Mouse (Mus musculus) retina, adult 2 months (tissue): ENCODE data around the gene Suv39h2.

Experiments
- DNase-seq: peaks from one replicate; pipeline ENCODE4 v3.0.0-alpha.2; 2012; ENCODE audit warnings: low read depth, low spot score

The Suv39h2 gene

DNA sequence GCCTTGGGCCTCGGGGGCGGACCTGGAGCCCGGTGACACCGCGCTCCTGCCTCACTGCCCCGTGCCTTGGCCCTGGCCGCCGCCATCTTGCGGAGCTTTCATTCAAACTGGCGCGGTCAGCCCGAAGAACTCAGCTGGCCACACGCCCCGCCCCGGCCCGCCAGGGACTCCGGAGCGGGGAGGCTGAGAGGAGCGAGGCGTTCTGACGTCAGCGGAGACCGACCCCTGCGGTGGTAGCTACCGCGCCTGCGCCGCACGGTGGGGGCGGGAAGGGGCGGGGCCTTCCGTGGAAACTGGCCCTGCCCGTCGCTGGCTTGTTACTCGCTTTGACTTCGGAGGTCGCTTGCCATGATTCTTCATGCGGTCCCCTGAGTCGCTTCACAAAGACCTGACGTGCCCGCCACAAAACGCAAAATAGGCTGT lies at the start of gene Suv39h2:
Gene Suv39h2, minus strand, starts transcription at position 171 of the 423 bp plus-strand sequence.
- peak; percentile 87 for DNase-seq

DNA sequence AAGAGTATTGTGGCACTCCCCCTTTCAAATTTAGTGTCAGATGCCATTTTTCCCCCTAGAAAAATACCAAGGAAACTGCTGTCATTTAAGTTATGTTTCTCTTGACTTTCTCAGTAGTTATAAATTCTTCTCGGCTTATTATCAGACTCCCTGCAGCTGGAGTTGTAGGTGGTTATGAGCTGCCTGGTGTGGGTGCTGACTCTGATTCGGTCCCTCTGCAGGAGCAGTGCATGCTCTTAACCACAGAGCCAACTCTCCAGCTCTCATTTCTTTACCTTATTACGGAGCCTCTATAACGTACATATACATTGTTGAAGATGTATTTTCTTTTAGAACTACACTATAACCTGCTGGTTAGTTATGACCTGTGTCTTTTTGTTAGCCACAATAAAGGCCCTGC lies 47.7 kb upstream of the Suv39h2 start:
- DNase-seq: no peak

DNA sequence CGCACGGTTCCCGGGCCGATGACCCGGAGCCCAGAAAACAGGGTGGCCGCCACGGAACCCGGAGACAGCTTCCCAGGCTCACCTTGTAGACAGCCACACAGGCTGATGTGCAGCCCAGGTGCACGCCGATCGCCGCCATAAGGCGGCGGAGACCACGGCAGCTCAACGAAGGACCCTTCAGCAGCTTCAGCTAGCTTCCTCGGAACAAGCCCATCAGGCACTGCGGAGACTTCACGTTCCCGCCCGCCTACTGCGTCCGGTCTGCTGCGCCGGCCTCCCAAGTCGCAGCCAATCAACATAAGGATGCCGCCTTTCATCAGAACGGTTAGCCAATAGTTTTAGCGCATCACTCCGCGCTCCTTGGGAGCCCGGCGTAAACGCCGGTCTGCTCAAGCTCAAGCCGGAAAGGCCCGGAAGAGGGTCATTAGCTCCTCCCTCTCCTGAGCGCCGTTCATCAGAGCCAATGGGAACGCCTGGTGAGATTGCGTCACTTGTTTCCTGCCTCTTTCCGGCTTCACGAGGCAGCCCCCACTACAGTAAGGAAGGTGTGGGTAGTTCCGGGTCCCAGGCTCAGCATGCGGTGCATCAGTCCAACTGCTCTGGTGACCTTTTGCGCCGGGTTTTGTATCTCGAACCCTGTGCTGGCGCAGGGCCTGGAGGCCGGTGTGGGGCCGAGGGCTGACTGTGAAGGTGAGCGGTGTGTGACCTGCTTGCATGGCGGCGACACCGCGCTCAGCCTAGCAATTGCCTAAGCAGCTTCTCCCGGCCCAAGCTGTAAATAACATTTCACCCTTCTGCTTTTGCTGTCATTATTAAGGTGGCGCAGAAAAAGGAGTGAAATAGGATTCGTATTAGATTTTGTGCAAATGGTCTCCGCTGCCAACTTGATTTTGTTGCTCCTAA lies 38.0 kb upstream of the Suv39h2 start, which contains the start of the genes Gm45902, Hspa14 and Cdnf:
Gene Gm45902, minus strand, starts transcription at position 239 of the 903 bp plus-strand sequence.
Gene Hspa14, minus strand, starts transcription at position 263 of the 903 bp plus-strand sequence.
Gene Cdnf, plus strand, starts transcription at position 479 of the 903 bp plus-strand sequence.
- DNase-seq: peak; percentile 93

DNA sequence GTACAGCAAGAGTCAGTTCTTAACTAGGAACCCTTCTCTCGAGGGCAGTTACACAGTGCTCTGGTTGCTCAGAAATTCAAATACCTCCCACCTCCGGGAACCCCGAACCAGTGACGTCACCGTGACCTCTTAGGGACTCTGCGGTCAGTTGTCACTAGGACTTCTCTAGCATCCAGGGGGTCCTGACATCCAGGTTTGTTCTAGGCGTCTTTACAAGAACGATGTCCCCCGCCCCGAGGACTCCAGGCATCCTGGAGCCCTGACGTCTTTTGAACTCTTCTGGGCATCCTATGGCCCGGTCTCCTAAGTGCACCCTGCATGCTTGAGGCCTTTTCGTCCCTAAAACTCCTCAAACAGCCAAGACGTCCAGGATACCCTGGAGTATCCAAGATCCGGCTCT lies 37.2 kb upstream of the Suv39h2 start:
- DNase-seq: no peak

DNA sequence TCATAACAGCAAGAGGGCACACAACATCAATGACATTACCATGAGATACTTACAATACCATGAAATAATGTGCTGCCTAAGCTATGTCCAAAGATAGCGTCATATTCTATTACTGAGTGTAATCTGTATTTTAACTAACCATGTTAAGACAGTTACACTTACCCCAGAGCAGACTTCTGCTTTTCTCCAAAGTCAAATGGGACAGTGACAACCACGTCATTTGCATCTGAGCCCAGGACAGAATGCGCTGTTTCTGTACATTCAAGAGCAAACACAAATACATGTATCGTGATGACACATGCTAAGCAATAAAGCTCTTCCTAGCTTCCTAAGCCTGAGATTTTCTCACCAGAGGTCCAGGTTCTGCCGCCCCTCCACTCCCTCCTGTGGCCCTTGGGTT lies 26.1 kb upstream of the Suv39h2 start:
- DNase-seq: no peak

DNA sequence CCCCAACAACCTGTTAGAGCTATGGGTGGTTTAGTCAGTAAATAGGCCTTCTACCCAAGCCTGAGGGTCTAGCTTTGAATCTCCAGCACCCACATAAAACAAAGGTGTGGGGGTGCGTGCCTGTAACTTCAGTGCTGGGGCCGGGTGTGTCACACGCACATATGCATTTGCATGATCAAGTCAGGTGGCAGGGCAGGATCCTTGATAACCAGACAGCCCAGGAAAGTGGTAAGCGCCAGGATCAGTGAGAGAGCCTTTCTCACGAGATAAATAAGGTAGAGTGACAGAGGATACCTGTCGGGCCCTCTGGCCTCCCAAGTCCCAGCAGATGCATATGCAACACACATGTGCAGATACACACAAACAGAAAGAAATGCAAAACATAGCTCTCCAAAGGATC lies 24.7 kb upstream of the Suv39h2 start:
- DNase-seq: no peak

DNA sequence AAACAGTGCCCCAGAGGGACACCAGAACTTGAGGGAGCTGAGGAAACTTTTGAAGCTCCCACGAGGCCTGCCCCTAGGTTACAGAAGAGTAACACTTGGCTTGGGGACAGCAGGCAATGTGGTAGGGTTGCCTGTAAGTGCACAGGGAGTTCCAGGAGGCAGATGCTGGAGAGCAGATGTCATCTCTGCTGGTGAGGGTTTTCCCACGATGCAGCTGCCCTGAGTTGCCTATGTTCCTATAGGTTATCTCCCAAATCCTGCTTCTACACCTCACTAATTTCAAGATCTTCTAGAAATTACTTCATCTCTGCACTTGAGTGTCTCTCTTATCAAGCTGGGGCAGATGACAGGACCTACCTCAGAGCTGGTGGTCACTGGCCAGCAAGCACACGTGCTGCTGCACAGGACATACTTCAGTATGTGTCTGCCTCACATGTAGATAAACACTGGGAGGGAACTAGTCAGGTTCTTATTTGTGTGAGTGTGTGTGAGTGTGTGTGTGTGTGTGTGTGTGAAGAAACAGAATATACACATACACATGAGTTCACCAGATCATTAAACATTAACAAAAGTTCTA lies 19.1 kb upstream of the Suv39h2 start:
- DNase-seq: no peak

DNA sequence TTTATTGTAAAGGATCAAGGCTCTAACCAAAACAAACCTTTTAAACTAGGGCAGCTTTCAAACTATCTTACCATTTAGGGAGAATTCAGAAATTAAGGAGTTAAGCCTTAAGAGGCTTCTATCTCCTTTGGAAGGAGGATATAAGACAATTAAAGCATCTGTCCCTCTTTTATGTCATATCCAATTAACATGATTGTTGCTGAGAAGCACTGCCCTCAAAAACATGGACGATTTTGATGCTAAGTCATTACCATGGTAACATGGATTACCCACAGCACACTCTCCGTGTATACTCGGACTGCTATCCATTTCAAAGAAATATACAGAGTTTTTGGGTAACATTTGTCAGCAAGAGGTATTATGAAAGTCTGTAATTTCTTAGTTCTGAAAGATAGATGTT lies 15.0 kb upstream of the Suv39h2 start:
- DNase-seq: peak; percentile 84

DNA sequence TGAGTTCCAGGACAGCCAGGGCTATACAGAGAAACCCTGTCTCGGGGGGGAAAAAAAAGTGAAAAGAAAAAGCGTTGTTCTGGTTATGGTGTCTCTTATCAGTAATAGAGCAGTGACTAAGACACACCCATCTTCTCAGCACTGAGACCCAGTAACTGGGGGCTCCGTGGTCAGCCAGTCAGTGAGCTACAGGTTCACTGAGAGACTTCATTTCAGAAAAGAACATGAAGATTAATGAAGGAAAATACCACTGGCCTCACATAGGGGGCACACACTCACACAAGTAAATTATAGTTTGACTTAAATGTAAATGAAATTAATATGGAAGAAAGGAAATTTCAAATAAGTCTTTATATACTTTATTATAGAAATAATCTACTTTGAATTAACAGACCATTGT lies 5.4 kb upstream of the Suv39h2 start:
- DNase-seq: no peak

DNA sequence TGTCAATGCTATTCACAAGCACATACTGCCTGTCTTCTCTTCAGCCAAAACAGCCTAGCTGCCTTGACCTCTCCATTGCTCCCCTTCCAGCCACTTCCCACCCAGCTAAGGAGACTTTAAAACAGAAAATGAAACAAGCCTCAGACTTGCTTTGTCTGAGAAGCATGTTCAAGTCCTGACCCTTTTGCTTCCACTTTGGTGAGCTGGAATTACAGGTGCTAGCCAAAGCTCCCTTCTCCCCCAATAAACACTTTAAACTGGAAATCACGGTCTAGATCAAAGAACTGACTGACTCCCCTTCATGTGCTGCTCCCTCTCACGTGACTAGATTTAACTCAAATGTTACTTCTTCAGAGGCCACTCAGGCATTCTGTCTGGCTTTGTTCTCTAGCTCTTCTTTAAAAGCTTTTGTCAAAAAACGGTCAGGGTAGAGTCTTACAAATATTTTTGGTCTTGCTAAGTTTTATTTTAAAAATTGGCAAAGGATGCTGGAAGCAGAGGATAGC lies 968 bp upstream of the Suv39h2 start:
- no peak for DNase-seq

DNA sequence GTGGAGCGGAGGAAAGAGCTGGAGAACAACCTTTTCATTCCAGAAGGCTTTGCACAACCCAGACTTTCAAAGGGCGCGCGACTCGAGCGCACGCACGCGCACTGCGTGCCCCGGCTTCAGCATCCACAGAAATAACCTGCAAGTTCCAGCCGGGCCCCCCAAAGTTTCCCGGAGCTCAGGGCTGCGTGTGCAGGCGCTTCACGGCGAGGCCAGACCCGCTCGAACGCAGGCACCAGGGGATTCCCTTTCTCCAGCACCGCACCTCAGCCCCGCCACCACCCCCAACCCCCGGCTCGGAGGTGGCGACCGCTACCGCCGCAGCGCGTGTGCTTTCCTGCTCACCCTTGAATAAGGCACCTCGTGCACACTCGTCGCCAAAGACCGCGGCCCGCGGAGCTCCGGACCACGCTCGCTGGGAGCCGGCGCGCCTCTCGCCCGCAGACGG lies 448 bp downstream of the Suv39h2 start:
- DNase-seq: peak; percentile 53

DNA sequence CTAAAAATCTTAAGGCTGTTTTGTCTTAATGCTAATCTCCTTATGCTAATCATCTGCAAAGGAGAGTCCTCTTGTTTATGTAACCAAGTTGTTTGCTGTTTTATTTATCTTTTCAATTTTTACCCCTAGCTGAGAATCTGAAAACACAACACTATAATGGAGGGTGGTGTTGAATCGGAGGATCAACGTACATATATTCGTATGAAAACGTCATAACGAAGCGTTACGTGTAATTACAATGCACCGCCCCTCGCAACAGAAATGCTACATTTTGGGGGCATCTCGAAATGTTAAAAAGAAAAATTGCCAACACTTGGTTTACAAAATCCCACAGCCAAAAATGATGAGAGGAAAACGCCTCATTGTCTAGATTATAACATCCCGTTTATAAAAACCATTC lies 940 bp downstream of the Suv39h2 start:
- no peak for DNase-seq

DNA sequence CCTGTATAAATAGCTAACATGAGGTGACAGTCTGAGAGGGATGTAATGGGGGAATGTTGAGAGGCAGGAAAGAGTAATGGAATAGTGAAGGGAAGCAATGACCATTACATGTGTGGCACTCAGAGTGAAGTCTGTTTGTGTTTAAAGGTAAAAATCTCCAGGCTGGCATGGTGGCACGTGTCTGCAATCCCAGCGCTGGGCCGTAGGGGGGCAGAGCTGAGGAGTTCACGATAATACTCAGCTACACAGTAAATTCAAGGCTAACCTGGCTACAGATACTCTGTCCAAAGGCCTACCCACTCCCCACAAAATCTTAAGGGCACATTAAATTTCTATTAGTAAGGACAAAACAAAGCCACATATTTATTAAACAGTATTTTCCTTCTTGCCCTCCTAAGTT lies 18.2 kb downstream of the Suv39h2 start:
- no peak for DNase-seq

DNA sequence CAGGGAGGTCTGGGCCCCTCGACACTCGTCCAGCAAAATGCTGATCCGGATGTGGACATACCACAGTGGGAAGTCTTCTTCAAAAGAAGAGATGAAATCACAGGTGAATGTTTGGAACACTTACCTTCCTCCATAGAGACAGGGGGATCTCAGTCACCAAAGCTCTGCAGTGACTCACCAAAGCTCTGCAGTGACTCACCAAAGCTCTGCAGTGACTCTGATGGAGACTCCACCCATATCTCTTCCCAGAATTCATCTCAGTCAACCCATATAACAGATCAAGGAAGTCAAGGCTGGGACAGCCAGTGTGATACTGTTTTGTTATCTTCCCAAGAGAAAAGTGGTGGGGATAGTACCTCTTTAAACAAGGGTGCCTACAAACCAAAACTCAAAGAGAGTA lies 21.7 kb downstream of the Suv39h2 start:
- DNase-seq: no peak

DNA sequence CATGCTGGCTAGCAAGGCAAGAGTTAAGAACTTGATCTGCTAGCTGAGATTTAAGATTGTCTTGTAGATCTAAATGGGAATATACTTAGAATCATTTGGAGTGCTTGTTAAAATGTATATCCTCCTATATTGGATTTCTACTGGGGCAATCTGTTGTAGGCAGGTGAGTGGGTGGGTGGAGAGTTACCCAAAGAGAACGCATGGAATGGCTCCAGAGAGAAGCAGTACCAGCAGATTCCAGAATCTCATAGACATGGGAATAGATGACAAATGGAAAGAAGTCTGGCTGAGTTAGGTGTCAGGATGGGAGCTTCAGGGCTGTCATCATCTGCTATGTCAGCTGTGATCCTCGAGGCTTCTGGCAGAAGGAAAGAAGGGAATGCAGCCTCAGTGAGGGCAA lies 25.4 kb downstream of the Suv39h2 start:
- no peak for DNase-seq

DNA sequence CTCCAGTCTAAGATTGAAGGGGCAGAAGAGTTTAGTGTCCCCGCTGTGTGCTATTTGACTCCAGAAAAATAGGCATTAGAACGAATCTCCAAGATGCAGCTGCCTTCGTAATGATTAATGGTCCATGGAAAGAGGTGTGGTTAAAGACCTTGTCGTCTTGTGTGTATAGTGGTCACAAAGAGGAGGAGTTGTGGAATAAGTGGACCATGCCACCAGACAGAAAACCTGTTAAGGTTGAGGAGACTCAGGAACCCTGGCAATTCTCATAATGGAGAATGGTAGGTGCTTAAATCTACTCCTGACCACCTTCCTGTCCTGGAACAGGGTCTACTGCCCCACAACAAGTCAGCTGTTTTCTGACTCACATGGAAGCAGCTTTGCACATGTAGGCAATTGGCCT lies 28.8 kb downstream of the Suv39h2 start:
- no peak for DNase-seq

DNA sequence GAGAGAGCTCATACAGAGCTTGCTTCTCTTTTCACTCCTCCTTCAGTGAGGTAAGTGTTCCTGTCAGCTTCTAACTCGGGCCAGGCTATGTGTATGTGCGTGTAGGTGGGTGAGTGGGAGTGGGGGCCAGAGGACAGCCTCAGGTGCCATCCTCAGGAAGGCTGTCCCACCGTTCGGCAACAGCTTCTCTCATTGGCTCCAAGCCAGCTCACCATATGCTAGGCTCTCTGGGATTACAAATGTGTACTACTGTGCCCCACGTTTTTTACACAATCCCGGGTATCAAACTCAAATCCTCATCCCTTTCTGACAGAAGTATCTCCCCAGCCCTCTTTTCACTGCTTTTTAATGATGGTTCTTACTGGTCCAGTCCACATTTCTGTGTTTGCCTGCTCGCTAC lies 30.6 kb downstream of the Suv39h2 start:
- DNase-seq: no peak

DNA sequence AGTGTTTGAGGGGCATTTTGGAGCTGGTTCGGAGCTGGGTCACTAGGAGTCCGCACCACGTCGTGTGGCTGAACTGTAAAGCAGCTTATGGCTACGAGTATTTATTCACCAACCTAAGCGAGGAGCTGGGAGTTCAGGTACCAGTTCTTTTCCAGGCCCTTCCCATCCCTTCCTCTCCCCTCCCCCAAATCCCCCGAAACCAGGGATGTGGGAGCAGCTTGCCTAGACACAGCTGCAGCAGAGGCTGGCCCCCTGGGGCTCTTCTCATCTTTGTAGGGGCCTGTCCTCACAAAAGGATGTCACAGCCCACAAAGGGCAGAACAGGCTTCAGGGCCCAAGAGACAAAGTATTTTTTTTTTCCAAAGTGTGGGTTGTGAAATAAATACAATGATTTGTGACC lies 36.9 kb downstream of the Suv39h2 start:
- DNase-seq: no peak

DNA sequence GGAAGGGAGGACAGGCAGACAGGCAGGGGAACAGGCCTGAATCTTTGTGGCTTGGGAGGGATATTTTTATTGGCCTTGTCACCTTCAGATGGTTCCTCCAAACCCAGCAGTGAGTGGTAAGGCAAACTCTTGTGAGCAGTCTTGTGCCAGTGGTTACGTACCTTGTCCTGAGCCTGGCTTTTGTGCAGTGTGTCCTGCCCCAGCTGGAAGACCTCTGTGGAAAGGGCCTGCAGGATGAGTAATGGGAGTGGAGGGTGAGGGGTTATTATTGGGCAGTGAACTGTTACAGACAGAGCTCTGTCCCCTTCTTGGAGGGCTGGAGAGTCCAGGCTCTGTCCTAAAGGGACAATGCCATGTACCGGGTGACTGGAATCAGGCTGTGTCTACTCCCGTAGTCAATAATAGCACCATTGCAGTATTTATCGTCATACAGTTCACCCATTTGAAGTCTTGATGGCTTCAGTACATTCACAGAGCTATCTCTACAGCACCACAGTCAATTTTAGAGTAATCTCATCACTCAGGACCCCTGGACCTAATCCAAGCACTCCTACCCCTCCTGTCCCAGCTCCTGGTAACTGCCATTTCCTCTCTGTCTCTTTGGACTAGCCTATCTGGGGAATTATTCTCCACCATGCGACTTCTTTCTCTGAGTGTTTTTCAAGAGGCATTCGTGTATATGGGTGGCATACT lies 39.3 kb downstream of the Suv39h2 start:
- DNase-seq: no peak

DNA sequence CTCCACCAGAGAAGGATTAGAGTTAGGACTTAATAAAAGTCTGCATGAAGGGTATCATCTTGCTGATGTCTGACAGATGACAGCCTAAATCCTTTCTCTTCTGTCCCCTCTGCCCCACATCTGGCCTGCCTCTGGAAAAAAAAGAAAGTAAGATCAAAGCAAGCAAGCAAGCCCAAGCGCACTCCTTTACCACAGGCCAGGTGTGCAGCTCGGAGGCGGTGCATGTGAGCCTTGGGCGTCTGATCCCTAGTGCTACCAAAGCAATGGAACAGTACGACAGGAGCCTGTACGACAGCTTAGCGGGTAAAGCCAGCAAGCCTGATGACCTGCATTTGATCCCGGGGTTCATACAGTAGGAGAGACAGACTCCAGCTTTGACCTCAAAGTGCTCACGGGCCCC lies 43.9 kb downstream of the Suv39h2 start:
- DNase-seq: no peak

DNA sequence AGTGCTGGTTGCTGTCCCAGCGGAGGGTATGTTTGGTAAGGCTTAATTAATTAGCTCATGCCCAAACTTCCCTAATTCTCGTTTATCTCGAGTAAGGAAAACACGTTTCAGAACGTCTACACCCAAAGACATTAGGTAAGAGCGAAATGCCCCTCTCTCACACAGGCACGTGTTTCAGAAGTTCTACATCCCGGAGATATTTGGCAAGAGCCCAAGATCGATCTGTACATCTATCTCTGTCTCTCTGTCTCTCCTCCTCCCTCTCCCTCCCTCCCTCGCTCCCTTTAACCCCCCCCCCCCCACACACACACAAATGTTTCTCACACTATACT lies 50.3 kb downstream of the Suv39h2 start:
- no peak for DNase-seq
